Mouse (Mus musculus) spleen, postnatal 4 days (tissue): ENCODE results near the gene Olfr693.
"Not testable (repeated sequence)": the region's sequence is repeated elsewhere in the genome, so short reads cannot be mapped to it uniquely, and the experiment has no call there.

Experiments used
- DNase-seq, 2 experiments: peaks; one replicate each; pipeline ENCODE4 v3.0.0; 2022; ENCODE audit warnings: low spot score in 2 of 2

Gene Olfr693

DNA sequence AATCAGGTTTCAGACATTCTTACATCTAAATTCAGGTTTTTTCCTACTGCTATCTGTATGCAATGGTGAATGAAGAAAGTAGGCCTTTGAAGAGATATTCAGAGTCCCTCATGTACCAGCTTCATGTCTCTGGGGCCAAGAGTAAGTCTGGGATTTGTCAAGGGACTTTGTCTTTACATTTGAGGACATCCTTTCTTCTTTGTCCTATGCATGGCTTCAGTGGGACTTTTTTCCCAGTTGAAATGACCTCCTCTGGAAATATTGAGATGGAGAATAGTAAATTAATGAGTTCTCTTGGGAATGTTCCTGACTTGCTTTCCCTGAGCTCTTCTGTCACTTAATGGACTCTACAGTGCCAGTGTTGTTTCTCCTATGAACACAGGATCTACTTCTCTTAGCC lies at the start of gene Olfr693:
Gene Olfr693 (minus strand): TSS at position 101 of the 400 bp plus-strand sequence.
- DNase-seq, result no peak

- DNase-seq, result not testable (repeated sequence)
These were observed 45.3 kb upstream of the Olfr693 start for GRCm38 (mm10) chr7:106725654-106726053.

GRCm38 (mm10) chr7:106716296-106716695 lies 35.9 kb upstream of the Olfr693 start, which contains the start of gene Olfr695:
TSS of gene Olfr695 (minus strand) at chr7:106716396.
- no peak for DNase-seq

DNA sequence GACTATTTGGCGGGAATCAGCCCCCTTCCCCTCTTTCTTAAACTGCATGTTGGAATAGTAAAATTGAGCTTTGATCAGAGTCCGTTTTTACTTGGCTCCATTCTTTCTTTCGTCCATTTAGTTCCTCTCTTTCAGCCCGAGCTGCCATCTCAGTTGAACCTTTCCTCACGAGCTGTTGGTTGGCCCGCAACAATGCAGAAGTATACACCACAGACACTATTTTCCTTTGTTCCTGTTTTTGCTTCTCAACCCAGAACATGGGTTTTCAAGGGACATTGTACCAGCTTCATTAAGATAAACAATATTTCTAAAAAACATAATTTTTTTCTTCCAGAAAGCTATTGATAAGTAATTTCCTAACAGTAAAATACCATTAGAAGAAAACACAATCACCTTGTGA lies 31.1 kb upstream of the Olfr693 start:
- no peak for DNase-seq

DNA sequence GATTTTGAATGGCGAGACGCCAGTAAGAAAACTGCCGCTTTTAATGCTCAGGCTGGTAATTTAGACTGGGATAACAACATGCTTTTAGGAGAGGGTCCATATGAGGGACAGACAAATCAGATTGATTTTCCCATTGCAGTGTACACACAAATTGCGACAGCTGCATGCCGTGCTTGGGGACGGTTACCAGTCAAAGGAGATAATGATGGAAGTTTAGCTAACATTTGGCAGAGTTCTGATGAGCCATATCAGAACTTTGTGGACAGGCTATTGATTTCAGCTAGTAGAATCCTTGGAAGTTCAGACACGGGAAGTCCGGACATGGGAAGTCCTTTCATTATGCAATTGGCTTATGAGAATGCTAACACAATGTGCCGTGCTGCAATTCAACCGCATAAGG lies 27.3 kb upstream of the Olfr693 start:
- not testable (repeated sequence) for DNase-seq

- DNase-seq, result no peak
These were observed 16.5 kb upstream of the Olfr693 start for GRCm38 (mm10) chr7:106696891-106697290.

DNA sequence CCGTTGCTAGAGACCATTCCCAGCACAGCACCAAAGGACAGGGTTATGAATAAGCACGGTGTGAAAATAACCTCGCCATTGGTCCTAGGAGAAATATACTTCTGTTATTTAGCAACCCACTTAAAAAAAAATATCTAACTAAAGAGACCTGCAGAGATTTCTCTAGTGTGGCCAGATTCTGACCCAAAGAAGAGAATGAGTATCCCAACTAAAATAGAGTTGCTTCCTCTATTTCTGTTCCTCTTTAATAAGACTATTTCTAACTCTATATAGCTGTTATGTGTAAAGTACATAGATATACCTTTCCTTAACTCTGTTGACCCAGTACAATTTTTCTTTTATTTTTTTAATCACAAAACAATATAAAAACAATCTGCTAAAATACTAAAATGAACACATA lies 12.6 kb upstream of the Olfr693 start:
- no peak for DNase-seq

- DNase-seq, result no peak
These were observed 11.3 kb upstream of the Olfr693 start, which contains the start of gene Olfr694 for GRCm38 (mm10) chr7:106691714-106692113. TSS of gene Olfr694 (minus strand) at chr7:106691814.

GRCm38 (mm10) chr7:106685382-106685781 lies 5.0 kb upstream of the Olfr693 start:
- no peak for DNase-seq

- DNase-seq, result no peak
These were observed 28.1 kb downstream of the Olfr693 start for GRCm38 (mm10) chr7:106652344-106652652.

GRCm38 (mm10) chr7:106651555-106652343 lies 28.6 kb downstream of the Olfr693 start:
- no peak for DNase-seq

GRCm38 (mm10) chr7:106649774-106650173 lies 30.6 kb downstream of the Olfr693 start:
- no peak for DNase-seq

- DNase-seq, result no peak
These were observed 35.1 kb downstream of the Olfr693 start for GRCm38 (mm10) chr7:106645261-106645660.

- peak in 1 of 2 experiments; percentile 19 for DNase-seq
These were observed 36.0 kb downstream of the Olfr693 start for GRCm38 (mm10) chr7:106644222-106644870.

GRCm38 (mm10) chr7:106640839-106641238 lies 39.5 kb downstream of the Olfr693 start:
- DNase-seq, result no peak

DNA sequence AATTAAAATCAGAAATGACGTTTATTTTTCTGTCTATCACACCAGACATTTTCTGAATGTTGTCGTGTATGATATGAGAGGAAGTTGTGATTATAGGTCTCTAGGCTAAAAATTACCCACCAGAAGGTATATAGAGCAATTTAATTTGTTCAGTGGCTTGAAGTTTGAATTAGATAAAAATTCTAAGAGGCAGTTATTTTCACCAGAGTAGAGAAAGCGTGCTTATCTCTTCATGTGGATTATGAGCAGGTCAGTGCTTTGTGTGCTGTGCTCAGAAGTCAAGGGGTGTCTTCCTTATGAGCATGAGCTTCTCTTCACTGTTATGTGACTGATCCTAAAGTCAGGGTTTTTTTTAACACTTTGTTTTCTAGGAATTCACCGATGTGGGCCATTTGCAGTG lies 44.8 kb downstream of the Olfr693 start:
- no peak for DNase-seq
